Mouse (Mus musculus) cerebellum, adult 11-12 months (tissue): ENCODE measurements around the gene Oprd1.

Experiments
- DNase-seq: peaks from one replicate; pipeline ENCODE4 v3.0.0; 2022

Oprd1 gene

DNA sequence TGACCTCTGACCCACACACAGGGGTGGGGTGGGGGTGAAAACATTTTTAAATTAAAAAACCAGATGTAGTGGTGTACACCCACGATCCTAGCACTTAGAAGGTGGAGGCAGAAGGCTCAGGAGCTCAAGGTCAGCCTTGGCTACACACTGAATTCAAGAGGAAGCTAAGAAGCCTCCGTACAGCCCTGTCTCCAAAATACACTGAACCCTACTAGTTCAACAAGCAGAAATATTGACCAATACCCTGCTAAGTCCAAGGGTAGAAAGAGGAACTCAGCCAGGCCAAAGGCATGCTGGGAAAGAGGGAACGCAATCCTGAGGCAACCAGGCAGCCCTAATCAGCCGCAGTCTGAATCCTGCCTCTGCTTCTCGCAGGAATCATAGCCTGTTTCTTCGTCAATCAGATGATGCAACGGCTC lies 66.0 kb downstream of the Oprd1 start:
- DNase-seq = peak; percentile 27

DNA sequence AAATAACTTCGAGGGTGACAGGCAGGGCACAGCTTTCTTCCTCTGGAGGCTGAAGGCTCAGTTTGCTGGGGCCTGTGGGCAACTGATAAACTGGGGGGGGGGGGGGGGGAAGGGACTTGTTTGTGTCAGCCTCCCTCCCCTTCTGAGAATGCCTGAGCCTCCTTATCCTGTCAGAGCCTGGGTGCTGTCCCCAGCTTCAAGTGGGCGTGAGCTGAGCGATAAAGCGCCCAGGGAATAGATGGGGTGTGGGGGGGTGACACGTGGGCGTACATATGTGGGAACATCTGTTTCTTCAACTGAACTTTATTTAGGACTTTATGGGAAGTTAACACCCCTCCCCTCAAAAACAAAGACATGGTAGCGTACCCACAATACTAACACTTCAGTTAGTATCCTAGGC lies 66.8 kb downstream of the Oprd1 start:
- peak; percentile 19 for DNase-seq

DNA sequence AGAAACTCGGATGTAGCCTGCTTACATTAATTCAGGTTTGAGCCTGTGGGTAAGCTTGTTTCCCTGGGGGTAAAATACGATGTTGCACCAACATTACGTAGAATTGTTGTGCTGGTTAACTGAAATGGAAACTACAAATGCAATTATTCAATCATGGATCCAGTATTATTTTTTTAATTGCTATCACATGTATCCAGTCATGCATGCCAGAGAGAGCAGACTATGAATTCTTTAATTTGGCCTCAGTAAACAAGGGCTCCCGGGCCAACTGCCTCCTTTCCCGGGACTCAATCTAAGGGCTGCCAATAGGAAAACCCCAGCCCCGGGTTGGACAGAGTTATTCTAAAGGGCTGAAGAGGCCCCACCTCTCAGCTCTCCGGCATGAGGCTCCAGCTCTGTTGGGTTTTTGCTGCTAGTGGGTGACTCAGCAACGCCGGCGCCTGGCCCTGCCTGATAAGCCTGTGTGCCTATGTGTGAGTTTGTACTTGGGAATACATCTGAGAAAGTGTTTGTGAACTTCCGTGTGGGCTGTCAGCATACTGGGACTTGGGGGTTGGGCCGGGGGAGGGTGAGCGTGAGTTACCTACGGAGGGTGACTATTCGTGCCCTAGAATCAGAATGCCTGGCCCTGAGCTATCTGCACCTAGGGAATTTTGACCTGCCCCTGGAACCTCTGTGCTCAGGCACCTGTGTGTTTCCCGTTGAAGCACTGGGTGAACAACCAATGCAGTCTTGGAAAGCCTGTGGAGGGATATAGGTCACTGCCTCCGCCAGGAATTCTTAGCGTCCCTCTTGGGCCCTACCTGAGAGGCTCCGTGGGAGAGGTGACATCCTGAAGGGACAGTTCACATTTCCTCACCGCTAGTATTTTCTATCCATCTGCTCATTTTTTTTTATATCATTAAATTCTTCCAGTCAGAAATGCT lies 67.5 kb downstream of the Oprd1 start:
- peak; percentile 34 for DNase-seq

DNA sequence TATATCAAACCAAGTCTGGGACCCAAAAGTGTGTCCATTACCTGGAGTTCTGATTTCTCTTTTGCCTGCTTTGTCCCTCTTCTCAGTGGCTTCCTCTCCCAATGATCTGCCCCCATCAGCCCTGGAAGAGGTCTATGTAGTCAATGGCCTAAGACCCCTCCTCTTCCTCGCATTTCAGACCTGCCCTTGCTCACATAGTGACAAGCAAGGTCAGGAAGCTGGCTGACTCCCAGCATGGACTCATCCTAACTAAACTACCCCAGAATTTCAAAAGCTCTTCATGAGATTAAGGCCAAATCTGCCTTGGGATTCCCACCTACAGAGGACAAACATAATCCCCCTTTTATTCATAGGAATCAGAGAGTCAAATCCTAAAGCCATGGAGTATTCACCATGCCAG lies 68.5 kb downstream of the Oprd1 start:
- peak; percentile 51 for DNase-seq

DNA sequence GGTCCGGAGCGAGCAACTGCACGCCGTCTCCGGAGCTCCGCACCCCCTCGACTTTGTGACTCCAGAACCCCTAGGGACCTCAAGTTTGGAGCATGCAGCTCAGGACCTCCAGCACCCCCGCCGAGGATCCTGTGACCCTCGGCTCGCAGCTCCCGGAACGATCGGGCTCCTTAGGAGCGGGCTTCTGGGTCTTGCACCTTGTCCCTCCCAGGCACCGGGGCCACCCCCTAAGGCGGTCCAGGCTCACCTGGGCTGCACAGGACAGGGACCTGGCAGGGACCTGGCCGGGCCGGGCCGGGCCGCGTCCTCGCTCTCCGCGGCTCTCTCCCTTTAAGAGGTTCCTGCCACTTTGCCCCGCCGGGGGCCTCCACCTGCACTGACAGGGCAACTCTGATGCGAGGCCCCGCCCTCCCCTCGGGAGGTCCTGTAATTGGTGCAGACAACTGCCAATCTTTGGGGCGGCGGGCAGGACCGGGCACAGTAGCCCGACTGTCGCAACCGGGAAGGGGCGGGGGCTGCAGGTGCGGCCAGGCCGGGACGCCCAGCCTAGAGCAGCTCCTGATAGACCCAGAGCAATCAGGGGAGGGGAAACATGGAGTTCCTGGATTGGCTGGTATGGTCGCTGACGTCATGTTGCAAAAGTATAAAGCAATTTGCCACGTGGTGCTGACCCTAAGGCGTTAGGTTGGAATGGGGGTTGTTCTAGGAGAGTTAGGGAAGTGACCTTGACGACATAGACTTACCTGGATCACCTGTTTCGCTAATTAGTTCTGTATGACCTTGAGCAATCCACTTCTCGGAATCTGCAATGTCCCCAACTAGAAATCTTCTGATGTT lies 69.1 kb downstream of the Oprd1 start, which contains the start of gene Epb41:
Gene Epb41, minus strand, starts transcription at position 389 of the 837 bp plus-strand sequence.
- DNase-seq = peak; percentile 99

DNA sequence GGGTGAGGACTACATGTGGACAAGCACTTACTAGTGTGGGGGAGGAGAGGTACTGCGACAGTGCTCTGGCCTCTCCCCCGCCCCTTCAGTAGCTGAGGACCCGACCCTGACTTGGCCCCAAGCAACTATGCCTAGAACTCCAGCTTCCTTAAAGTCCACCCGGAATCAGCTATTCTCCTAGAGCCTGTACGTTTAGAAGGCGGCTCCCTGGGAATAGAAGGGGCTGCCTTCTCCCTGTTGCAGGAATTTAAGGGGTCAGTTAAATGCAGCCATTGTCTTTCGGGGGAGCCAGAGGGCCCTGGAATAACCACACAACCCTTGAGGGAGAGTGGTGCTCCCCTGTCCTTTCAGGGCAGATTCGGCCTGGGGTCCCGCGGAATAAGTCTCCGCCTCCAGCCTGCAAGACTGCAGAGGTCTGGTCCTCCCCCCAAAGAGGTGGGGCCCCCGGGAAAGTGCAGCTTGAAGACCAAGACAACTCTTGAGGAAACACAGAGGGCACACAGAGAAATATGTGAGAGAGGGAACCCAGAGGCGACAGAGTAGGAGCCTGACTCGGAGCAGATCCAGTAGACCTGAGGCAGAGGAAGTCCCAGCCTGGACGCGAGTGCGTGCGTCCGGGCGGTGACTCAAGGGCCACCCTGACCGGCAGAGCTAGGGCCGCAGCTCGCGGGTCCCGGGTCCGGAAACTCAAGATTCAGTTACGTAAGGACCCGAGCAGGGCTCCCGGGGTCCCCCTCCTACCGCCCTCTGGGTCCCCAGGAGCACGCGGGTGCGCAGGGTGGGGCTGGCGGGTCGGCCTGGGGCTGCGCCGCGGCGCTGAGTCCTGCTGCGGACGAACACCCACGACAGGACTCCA lies 70.0 kb downstream of the Oprd1 start, which contains the start of gene Gm10300:
Gene Gm10300, plus strand, starts transcription at position 621 of the 856 bp plus-strand sequence.
- peak; percentile 59 for DNase-seq

DNA sequence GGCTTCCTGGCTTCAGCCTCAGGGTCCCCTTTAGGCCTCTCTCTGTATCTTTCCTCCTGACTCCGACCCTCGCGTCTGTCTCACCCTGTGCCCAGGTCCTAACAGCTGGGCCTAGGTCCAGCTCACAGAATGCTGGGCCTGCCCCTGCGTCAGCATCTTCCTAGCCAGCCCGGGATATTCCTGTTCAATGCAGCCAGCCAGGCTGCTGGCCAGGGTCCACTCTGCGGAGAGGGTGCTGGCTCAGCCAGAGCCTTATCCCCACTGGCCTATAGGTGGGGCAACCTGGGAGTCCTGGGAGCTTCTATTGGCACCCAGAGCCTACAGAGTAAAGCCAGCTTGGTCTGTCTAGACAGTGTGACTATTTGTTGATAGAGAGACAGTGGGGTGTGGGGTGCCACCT lies 71.3 kb downstream of the Oprd1 start:
- DNase-seq = peak; percentile 68

DNA sequence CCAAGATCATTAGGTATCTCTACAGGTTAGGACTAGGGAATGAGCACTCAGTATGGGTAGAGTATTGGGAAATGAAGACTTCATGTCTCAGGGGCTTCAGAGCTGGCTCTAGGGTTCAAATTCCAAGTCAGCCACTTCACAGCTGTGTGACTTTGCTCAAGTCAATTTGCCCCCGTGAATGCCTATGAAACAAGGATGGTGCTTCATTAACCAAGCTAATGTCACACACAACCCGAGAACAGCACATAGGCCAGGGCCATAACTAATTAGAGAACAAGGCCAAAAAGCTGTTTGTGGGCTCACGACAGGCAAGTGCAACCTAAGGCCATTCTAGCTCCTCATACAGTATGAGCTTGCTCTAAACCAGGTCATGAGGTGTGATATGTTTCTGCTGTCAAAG lies 72.1 kb downstream of the Oprd1 start:
- DNase-seq = peak; percentile 12

DNA sequence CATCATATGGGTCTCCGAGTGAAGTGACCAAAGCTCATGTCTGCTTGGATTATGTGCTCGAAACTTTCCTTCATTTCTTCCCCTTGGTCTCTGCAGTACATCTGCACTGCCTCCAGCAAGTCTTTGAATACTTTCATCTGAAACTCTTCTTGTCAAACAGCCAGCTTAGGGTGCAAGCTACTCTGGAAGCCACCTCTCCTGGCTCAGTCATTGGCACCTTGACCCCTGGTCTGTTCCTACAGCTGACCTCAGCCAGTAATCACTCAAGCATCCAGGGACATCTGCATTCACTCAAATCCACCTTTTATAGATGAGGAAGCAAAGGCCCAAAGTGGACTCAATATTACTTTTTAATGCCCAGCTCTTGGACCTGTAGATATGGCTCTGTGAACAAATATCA lies 72.6 kb downstream of the Oprd1 start:
- DNase-seq = peak; percentile 21

DNA sequence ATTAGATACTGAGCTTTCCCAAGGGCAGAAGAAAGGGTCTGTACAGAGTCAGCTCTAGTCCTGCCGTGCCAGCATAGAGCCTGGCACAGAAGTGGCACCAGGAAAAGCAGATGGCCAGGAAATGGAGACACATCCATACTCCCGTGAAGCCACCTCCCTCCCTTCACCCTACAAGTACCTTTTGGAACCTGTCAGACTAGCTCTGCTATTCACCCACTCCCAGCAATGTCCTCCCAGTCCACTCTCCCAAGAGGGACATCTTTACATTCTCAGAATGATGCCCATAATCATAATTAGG lies 76.4 kb downstream of the Oprd1 start:
- DNase-seq = peak; percentile 84

DNA sequence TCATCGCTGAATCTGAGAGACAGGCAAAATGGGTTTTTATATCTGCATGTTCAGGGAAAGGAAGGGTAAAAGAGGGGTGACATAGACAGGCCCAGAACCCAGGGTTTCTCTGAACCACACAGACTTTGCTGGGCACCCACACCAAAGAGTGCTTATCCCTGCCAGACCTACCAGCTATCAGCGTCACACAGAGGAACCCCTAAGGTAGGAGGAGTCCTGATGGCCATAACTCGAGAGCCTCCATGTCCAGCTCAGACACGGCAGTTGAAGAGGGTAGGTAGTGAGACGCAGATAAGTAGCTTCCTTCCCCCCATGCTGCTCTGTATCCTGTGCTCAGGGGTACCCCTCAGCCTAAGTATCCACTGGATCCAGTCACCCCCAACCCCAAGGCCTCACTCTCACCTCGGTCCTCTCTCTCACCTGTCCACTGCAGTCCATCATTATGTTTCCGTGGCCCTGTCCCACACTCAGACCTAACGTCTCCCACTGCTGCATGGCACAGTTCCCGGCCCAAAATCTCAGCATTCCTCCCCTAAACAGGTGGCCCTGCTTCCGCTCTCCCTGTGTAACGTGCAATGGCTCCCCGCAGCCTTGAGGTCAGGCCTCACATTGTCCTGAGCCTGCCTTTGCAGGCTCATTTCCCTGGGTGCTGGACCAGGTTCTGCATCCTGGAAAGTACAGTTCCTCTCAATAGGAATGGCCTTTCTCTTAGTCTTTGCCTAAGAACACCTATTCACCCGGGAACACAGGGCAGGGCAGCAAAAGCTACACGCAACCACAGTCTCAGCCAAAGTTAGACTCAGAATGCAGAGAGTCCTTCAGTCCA lies 77.0 kb downstream of the Oprd1 start:
- peak; percentile 73 for DNase-seq

DNA sequence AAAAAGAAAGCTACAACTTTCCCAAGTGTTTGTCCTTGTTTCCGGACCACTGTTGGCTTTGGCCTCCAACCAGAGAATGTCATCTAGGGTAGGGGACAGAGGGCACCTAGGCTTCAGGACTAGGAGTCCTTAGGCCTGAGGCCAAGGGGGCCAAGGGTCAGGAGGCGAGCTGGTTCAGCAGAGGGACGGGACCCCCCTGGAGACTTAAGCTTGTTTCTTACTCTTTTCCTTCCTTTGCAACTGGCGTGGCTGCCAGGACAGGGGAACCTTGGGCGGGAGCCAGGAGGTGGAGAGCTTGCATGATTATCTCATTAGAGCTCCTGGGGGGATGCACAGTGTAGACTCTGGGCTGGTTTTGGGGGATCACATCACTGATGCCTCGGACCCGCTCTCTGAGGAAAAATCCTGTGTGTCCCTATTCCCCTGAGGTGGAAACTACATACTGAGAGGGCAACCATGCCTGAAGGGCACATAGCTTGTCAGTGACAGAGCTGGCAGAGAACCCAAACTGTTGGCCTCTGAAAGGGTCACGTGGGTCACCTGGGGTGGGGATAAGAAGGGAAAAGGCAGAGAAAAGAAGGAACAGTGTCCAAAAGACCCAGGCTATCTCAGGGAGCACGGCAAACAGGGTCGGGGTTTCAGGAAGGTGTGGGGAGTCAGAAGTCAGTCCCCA lies 78.0 kb downstream of the Oprd1 start:
- DNase-seq = peak; percentile 80

DNA sequence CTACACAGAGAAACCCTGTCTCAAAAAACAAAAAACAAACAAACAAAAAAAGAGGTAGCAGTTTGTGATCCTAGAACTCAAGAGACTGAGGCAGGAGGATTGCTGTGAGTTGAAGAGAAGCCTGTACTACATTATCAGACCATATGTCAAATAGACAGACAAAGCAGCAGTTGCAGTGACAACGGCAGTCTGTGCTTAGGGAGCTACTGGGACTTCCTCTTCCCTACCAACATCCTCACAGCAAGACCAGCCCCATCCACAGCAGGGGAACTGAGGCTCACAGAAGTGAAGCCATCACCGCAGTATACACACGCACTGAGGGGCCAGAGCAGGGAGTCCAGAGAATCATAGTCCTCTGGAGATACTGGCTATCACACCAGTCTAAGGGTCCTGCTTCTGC lies 78.7 kb downstream of the Oprd1 start:
- DNase-seq = no peak

DNA sequence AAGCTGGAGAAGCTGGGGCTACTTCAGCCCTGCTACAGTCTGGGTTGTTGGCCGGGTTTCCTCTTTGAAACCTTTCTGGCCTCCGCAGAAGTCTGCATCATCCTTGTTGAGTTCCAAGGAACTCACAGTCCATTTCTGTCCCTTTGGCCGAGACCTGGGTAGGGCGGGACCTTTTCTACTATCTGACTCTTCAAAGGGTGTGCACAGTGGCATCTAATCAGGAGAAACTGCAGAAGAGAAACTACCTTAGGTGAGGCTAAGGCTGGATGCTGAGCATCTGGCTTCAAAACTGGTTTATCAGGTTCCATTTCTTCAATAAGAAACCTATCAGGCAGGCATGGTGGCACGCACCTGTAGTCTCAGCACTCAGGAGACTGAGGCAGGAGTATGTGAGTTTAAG lies 79.7 kb downstream of the Oprd1 start:
- no peak for DNase-seq

DNA sequence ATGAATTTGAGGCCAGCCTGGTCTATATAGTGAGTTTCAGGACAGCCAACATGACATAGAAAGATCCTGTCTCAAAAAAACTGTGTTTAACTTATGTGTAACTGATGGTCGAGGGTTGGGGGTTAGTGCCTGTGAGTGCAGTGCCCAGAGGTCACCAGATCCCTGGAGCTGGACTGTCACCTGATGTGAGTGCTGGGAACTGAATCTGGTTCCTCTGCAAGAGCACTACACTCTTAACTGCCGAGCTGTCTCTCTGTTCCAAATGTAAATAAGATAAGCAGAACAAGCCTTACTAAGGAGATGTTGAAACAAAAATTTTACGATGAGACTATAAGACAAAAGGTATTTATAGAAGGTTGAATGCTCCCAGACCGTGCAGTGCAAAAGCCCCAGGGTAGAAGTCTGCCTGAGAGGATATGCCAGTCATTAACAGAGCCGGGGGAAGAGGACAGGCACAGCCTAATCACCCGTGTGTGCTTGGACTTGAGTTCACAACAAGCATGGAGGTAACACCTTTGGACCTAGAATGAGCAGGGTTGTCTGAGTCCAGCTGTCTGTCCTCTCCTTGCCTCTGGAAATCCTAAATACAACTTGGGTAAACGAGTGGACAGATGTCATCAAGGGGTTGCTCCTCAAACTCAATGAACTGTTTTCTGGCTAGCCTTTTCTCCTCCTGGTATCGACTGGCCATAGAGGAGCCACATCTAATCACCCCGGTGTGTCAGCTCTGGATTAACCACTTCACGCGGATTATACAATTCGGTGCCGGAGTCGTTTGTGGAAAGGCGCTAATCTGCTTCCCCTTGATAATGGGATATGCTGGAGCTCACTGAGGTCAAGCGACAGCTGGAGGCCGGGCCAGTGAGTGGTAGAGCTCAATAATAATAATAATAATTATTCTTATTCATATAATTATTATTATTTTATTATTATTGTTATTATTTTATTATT lies 81.1 kb downstream of the Oprd1 start:
- no peak for DNase-seq

DNA sequence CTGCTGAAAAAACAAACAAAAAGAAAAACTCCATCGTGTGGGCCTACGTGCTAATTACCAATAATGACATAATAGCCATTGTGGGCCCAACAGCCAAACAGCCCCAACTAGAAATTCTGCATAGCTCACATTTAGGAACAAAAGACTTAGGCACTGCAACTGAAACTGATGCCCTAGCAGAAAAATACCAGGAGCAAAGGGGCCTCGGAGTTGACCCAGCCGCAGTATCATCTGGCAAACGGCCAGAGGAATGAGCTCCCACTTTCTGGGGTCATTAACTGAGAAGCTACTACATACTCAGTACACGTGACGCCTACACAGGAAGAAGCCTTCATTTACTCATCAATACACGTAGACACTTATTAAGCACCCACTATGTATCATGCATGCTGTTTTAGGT lies 82.0 kb downstream of the Oprd1 start:
- no peak for DNase-seq
